Mouse (Mus musculus) embryonic facial prominence, embryonic 12.5 days (tissue): ENCODE measurements around the gene Vezf1. TPM values are rescaled to one million over a fixed set of nuclear protein-coding genes. Genes with fewer than 3 reads are reported as not detected.
A peak's percentile ranks its signal among the peaks of the same experiment; 100 is the strongest.
"Not testable (repeated sequence)": the region's sequence is repeated elsewhere in the genome, so short reads cannot be mapped to it uniquely, and the experiment has no call there.

ENCODE experiments used
- ATAC-seq: fragments of 200-750 bp; cut with Nextera tagmentation; 2 replicates; pipeline ENCODE4 v1.8.0; 2017; ENCODE audit not compliant: insufficient number of reproducible peaks, insufficient read depth, low FRiP score, low TSS enrichment
- H3K27ac ChIP-seq: fragments of 300-500 bp; sonication (generic); 2 replicates; pipeline ENCODE4 v1.5.1; 2016; ENCODE audit warnings: mild to moderate bottlenecking
- H3K27me3 ChIP-seq: fragments of 300-500 bp; sonication (generic); 2 replicates; pipeline ENCODE4 v1.6.1; 2016; ENCODE audit warnings: mild to moderate bottlenecking, moderate library complexity
- H3K36me3 ChIP-seq: fragments of 300-500 bp; sonication (generic); 2 replicates; pipeline ENCODE4 v1.6.1; 2016; ENCODE audit warnings: mild to moderate bottlenecking
- H3K4me1 ChIP-seq: fragments of 300-500 bp; sonication (generic); 2 replicates; pipeline ENCODE4 v1.6.1; 2016
- H3K4me2 ChIP-seq: fragments of 300-500 bp; sonication (generic); replicated peaks from 2 replicates; pipeline ENCODE4 v1.6.1; 2016; ENCODE audit warnings: mild to moderate bottlenecking, moderate library complexity
- H3K4me3 ChIP-seq: fragments of 300-500 bp; sonication (generic); 2 replicates; pipeline ENCODE4 v1.5.1; 2016; ENCODE audit warnings: mild to moderate bottlenecking
- H3K9ac ChIP-seq: fragments of 300-500 bp; sonication (generic); 2 replicates; pipeline ENCODE4 v1.6.1; 2016; ENCODE audit warnings: mild to moderate bottlenecking, moderate library complexity
- H3K9me3 ChIP-seq: fragments of 300-500 bp; sonication (generic); 2 replicates; pipeline ENCODE4 v1.6.1; 2016; ENCODE audit warnings: mild to moderate bottlenecking, moderate library complexity
- WGBS: fragments of 180-500 bp; shearing (Covaris S2); methylation state at CpG from one replicate; pipeline ENCODE4 v1.1.7; 2016; 5-methylcytosine and 5-hydroxymethylcytosine counted together
- polyA plus RNA-seq: library from polyadenylated mRNA; unstranded; fragments of >200 nt; fragmentation: Nextera tagmentation; extraction: Ambion mirVana; gene quantifications from 2 replicates; pipeline ENCODE4 v1.2.1, GENCODE M21; 2016

The Vezf1 gene
- polyA plus RNA-seq, 1 experiment from 2014 or later = 59.8 TPM

GRCm38 (mm10) chr11:88045159-88045558 lies 22.9 kb upstream of the Vezf1 start:
- not testable (repeated sequence) for H3K27ac ChIP-seq, ATAC-seq
- 93% methylated on average over 3 of the region's 3 CpGs for WGBS

GRCm38 (mm10) chr11:88045878-88046277 lies 22.2 kb upstream of the Vezf1 start:
- 85% methylated on average over 4 of the region's 4 CpGs for WGBS
- Histone ChIP-seq H3K4me3 (no peak overlapping the region), H3K4me2 (peak overlapping the region; percentile 60; the same call in 1 of the 2 replicates), H3K9ac (peak overlapping the region; percentile 99; the same call in 1 of the 2 replicates), H3K27me3 (no peaks in the 10 kb centered on the region), H3K27ac (no peak overlapping the region), H3K36me3 (peaks cover 20% of the 10 kb centered on the region), H3K4me1 (peaks cover 27% of the 10 kb centered on the region), H3K9me3 (no peaks in the 10 kb centered on the region)
- no peak for ATAC-seq

More at GRCm38 (mm10) chr11:88045159-88045558, 22.9 kb upstream of the Vezf1 start:
- H3K9ac ChIP-seq, H3K9me3 ChIP-seq, H3K4me2 ChIP-seq, H3K4me3 ChIP-seq, H3K27me3 ChIP-seq: not testable (repeated sequence)
- Histone ChIP-seq H3K4me1 (peaks cover 21% of the 10 kb centered on the region), H3K36me3 (peaks cover 17% of the 10 kb centered on the region)

- H3K4me2 ChIP-seq = peak overlapping the region; percentile 60
- peak overlapping the region; percentile 99 for H3K9ac ChIP-seq
- peaks cover 30% of the 10 kb centered on the region for H3K4me1 ChIP-seq
- H3K27ac ChIP-seq = peak overlapping the region; percentile 100
- H3K27me3 ChIP-seq = no peaks in the 10 kb centered on the region
- ATAC-seq = no peak
- no peaks in the 10 kb centered on the region for H3K9me3 ChIP-seq
- peak overlapping the region; percentile 96 for H3K4me3 ChIP-seq
- H3K36me3 ChIP-seq = peaks cover 21% of the 10 kb centered on the region
- WGBS = 63% methylated on average over 17 of the region's 17 CpGs
These were observed 21.6 kb upstream of the Vezf1 start for GRCm38 (mm10) chr11:88046323-88046937.

GRCm38 (mm10) chr11:88046944-88047794 lies 20.9 kb upstream of the Vezf1 start, which contains the start of gene Srsf1:
Gene Srsf1 (plus strand): TSS chr11:88047373.
- H3K27me3 ChIP-seq = no peaks in the 10 kb centered on the region
- WGBS = under 1% methylated on average over 60 of the region's 60 CpGs
- H3K36me3 ChIP-seq = peaks cover 21% of the 10 kb centered on the region

GRCm38 (mm10) chr11:88047871-88048531 lies 20.1 kb upstream of the Vezf1 start:
- ATAC-seq = peak; percentile 82
- Histone ChIP-seq H3K27me3 (no peaks in the 10 kb centered on the region), H3K4me3 (peak overlapping the region; percentile 96), H3K4me2 (peak overlapping the region; percentile 62), H3K4me1 (peaks cover 33% of the 10 kb centered on the region), H3K9me3 (no peaks in the 10 kb centered on the region), H3K36me3 (peaks cover 24% of the 10 kb centered on the region), H3K9ac (peak overlapping the region; percentile 99), H3K27ac (peak overlapping the region; percentile 100)
- WGBS = under 1% methylated on average over 71 of the region's 76 CpGs

More at GRCm38 (mm10) chr11:88046944-88047794, 20.9 kb upstream of the Vezf1 start, which contains the start of gene Srsf1:
- Histone ChIP-seq H3K27ac (peak within 1 kb of the TSS; percentile 100), H3K9me3 (no peaks in the 10 kb centered on the region), H3K9ac (peak within 1 kb of the TSS; percentile 99), H3K4me3 (peak within 1 kb of the TSS; percentile 96), H3K4me1 (peaks cover 30% of the 10 kb centered on the region), H3K4me2 (peak within 1 kb of the TSS; percentile 62)
- peak; percentile 87 for ATAC-seq

GRCm38 (mm10) chr11:88048961-88049670 lies 19.0 kb upstream of the Vezf1 start:
- peak overlapping the region; percentile 96 for H3K4me3 ChIP-seq
- peak overlapping the region; percentile 100; the same call in 1 of the 2 replicates for H3K27ac ChIP-seq
- WGBS = 20% methylated on average over 26 of the region's 26 CpGs
- no peaks in the 10 kb centered on the region for H3K9me3 ChIP-seq
- no peaks in the 10 kb centered on the region for H3K27me3 ChIP-seq
- no peak for ATAC-seq
- peak overlapping the region; percentile 62 for H3K4me2 ChIP-seq
- peaks cover 28% of the 10 kb centered on the region for H3K36me3 ChIP-seq
- peak overlapping the region; percentile 99 for H3K9ac ChIP-seq
- peaks cover 33% of the 10 kb centered on the region for H3K4me1 ChIP-seq

- ATAC-seq = no peak
- Histone ChIP-seq H3K36me3 (peaks cover 28% of the 10 kb centered on the region), H3K4me3 (peak overlapping the region; percentile 96), H3K9me3 (no peaks in the 10 kb centered on the region), H3K9ac (peak overlapping the region; percentile 99), H3K27ac (no peak overlapping the region), H3K27me3 (no peaks in the 10 kb centered on the region), H3K4me2 (peak overlapping the region; percentile 62), H3K4me1 (peaks cover 33% of the 10 kb centered on the region)
These were observed 18.3 kb upstream of the Vezf1 start for GRCm38 (mm10) chr11:88049732-88050131.

GRCm38 (mm10) chr11:88052638-88053037 lies 15.4 kb upstream of the Vezf1 start:
- Histone ChIP-seq H3K27ac (no peak overlapping the region), H3K4me1 (peaks cover 24% of the 10 kb centered on the region), H3K9ac (no peak overlapping the region), H3K4me2 (no peak overlapping the region), H3K4me3 (no peak overlapping the region), H3K9me3 (no peaks in the 10 kb centered on the region), H3K36me3 (peaks cover 28% of the 10 kb centered on the region), H3K27me3 (no peaks in the 10 kb centered on the region)
- no peak for ATAC-seq
- WGBS = 79% methylated on average over 4 of the region's 4 CpGs

GRCm38 (mm10) chr11:88053821-88054220 lies 14.3 kb upstream of the Vezf1 start:
- Histone ChIP-seq H3K9ac (no peak overlapping the region), H3K4me1 (peaks cover 24% of the 10 kb centered on the region), H3K9me3 (no peaks in the 10 kb centered on the region), H3K27me3 (no peaks in the 10 kb centered on the region), H3K27ac (no peak overlapping the region), H3K4me3 (no peak overlapping the region), H3K36me3 (peaks cover 28% of the 10 kb centered on the region), H3K4me2 (no peak overlapping the region)
- no peak for ATAC-seq
- 66% methylated on average over 3 of the region's 3 CpGs for WGBS

GRCm38 (mm10) chr11:88054589-88054988 lies 13.5 kb upstream of the Vezf1 start:
- no peaks in the 10 kb centered on the region for H3K9me3 ChIP-seq
- peaks cover 22% of the 10 kb centered on the region for H3K36me3 ChIP-seq
- WGBS = 78% methylated on average over 1 of the region's 1 CpGs
- no peaks in the 10 kb centered on the region for H3K27me3 ChIP-seq
- no peak overlapping the region for H3K4me3 ChIP-seq
- H3K9ac ChIP-seq = no peak overlapping the region
- H3K4me2 ChIP-seq = no peak overlapping the region
- no peak overlapping the region for H3K27ac ChIP-seq
- ATAC-seq = no peak
- H3K4me1 ChIP-seq = peaks cover 17% of the 10 kb centered on the region

GRCm38 (mm10) chr11:88055777-88056176 lies 12.3 kb upstream of the Vezf1 start:
- no peak overlapping the region for H3K4me2 ChIP-seq
- ATAC-seq = no peak
- H3K27me3 ChIP-seq = no peaks in the 10 kb centered on the region
- peaks cover 14% of the 10 kb centered on the region for H3K36me3 ChIP-seq
- H3K4me1 ChIP-seq = peaks cover 7% of the 10 kb centered on the region
- H3K27ac ChIP-seq = no peak overlapping the region
- WGBS = 91% methylated on average over 2 of the region's 2 CpGs
- H3K9me3 ChIP-seq = no peaks in the 10 kb centered on the region
- no peak overlapping the region for H3K9ac ChIP-seq
- H3K4me3 ChIP-seq = no peak overlapping the region
